Mouse (Mus musculus): ENCODE results near the gene Gpc3. TPM values are rescaled to one million over a fixed set of nuclear protein-coding genes. Genes with fewer than 3 reads are reported as not detected.
"Not testable (repeated sequence)": the region's sequence is repeated elsewhere in the genome, so short reads cannot be mapped to it uniquely, and the experiment has no call there.

Gpc3 gene
- polyA plus RNA-seq, 1 experiment = 1.0 TPM

DNA sequence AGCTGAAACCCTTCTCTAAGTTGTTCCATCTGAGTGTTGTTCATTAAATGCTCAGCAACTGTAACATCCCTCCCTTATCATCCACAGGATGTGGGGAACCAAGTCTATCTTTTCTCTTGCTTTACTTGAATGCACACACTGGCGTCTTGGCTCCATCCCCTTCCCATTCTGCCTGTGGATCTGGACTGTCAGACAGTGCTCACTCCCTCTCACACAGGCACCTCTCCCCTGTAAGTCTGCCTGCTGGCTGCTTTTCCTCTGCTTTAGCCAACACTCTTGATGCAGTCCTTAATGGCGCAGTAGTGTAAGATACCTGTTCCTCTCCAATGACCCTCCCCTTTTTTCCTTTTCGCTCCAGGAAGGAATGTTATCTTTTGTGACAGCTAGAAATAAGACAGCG lies 331.7 kb downstream of the Gpc3 start:
- Histone ChIP-seq H3K4me1 (ENCODE audit: control insufficient read depth, insufficient read depth, low read length) (no peaks in the 10 kb centered on the region), H3K36me3 (ENCODE audit: control insufficient read depth, insufficient read depth, low read length) (no peaks in the 10 kb centered on the region), H3K27ac (ENCODE audit: control insufficient read depth, insufficient read depth, low read depth, low read length) (no peak overlapping the region), H3K4me3 (ENCODE audit: control insufficient read depth, low read depth, low read length) (no peak overlapping the region), H3K27me3 (ENCODE audit: control insufficient read depth, insufficient read depth, low read length) (no peaks in the 10 kb centered on the region)
- TF ChIP-seq POLR2A (IDR thresholded peaks at IDR 0.05; ENCODE audit: control insufficient read depth, low read depth, low read length) (no peak), CTCF (IDR thresholded peaks at IDR 0.05; ENCODE audit: control insufficient read depth, insufficient read depth, insufficient replicate concordance, low read depth, low read length) (no peak)

DNA sequence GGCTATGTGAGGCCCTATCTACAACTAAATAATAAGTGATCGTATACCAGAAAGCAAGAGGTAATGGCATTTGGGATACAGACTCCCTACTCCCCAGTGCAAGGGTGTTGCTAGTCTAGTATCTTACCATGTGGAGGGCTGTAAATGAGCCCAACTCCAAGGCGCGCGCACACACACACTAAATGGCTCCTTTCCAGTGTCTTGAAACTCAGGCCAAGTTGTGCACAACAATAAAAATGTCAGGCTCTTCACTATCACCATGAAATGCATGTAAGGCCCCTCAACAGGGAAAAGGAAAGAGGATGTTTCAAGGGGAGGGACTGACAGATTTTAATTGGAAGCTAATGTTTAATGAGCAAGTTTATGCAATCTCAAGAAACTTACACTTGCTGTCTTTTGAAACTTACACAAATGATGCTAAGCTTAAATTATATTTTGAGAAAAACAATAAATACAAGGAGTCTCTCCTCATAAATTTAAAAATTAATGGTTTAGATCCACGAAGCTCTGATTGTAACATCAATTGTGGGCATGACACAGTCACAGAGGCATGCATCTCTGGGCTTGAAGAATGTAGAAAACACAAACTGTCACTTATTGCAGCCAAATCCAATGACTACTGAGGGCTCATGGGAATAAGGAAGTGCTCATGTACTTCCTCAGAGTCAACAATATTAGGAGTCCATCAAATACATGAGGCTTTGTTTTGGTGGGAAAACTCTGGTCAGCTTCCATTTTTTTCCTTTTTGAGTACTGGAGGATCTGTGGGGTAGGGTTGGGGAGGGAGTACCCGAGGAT lies 332.4 kb downstream of the Gpc3 start:
- H3K4me3 ChIP-seq (ENCODE audit: control insufficient read depth, low read depth, low read length) = no peak overlapping the region
- no peaks in the 10 kb centered on the region for H3K27me3 ChIP-seq (ENCODE audit: control insufficient read depth, insufficient read depth, low read length)
- no peaks in the 10 kb centered on the region for H3K36me3 ChIP-seq (ENCODE audit: control insufficient read depth, insufficient read depth, low read length)
- TF ChIP-seq POLR2A (IDR thresholded peaks at IDR 0.05; ENCODE audit: control insufficient read depth, low read depth, low read length) (no peak), CTCF (IDR thresholded peaks at IDR 0.05; ENCODE audit: control insufficient read depth, insufficient read depth, insufficient replicate concordance, low read depth, low read length) (no peak)
- H3K27ac ChIP-seq (ENCODE audit: control insufficient read depth, insufficient read depth, low read depth, low read length) = no peak overlapping the region
- H3K4me1 ChIP-seq (ENCODE audit: control insufficient read depth, insufficient read depth, low read length) = no peaks in the 10 kb centered on the region

DNA sequence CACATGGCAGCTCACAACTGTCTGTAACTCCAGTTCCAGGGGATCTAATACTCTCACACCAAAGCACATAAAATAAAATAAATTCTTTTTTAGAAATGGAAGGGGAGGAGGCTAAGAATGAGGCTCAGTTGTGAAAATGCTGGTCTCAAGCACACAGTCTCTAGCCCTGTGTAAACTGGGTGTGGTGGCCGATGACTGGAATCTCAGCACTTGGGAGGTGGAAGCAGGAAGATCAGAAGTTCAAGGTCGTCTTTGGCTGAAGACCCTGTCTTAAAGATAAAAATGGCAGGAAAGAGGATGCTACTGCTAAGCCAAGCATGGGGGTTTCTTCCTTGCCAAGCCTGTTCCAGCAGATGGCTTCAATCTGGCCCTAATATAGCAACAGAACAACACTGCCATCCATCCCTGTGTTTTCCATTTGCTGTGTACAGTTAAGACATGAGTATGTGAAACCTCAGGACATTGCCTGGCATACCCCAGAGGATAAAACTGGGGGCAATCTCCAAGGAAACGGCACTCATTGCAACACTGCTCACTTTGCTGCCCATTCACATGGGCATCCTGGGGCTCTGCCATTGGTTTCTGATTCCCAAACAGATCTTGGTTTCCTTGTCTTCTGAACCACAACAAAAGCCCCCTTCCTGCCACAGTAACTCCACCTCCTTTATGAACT lies 334.9 kb downstream of the Gpc3 start:
- Histone ChIP-seq H3K4me1 (ENCODE audit: control insufficient read depth, insufficient read depth, low read length) (no peaks in the 10 kb centered on the region), H3K4me3 (ENCODE audit: control insufficient read depth, low read depth, low read length) (no peak overlapping the region), H3K36me3 (ENCODE audit: control insufficient read depth, insufficient read depth, low read length) (no peaks in the 10 kb centered on the region), H3K27ac (ENCODE audit: control insufficient read depth, insufficient read depth, low read depth, low read length) (no peak overlapping the region), H3K27me3 (ENCODE audit: control insufficient read depth, insufficient read depth, low read length) (no peaks in the 10 kb centered on the region)
- TF ChIP-seq POLR2A (IDR thresholded peaks at IDR 0.05; ENCODE audit: control insufficient read depth, low read depth, low read length) (no peak), CTCF (IDR thresholded peaks at IDR 0.05; ENCODE audit: control insufficient read depth, insufficient read depth, insufficient replicate concordance, low read depth, low read length) (no peak)

- no peak overlapping the region for H3K27ac ChIP-seq (ENCODE audit: control insufficient read depth, insufficient read depth, low read depth, low read length)
- H3K27me3 ChIP-seq (ENCODE audit: control insufficient read depth, insufficient read depth, low read length) = no peaks in the 10 kb centered on the region
- H3K4me1 ChIP-seq (ENCODE audit: control insufficient read depth, insufficient read depth, low read length) = no peaks in the 10 kb centered on the region
- H3K36me3 ChIP-seq (ENCODE audit: control insufficient read depth, insufficient read depth, low read length) = no peaks in the 10 kb centered on the region
- TF ChIP-seq POLR2A (IDR thresholded peaks at IDR 0.05; ENCODE audit: control insufficient read depth, low read depth, low read length) = no peak
- no peak for TF ChIP-seq CTCF (IDR thresholded peaks at IDR 0.05; ENCODE audit: control insufficient read depth, insufficient read depth, insufficient replicate concordance, low read depth, low read length)
- H3K4me3 ChIP-seq (ENCODE audit: control insufficient read depth, low read depth, low read length) = no peak overlapping the region
Measured at GRCm38 (mm10) chrX:52277599-52277998, 336.2 kb downstream of the Gpc3 start.

DNA sequence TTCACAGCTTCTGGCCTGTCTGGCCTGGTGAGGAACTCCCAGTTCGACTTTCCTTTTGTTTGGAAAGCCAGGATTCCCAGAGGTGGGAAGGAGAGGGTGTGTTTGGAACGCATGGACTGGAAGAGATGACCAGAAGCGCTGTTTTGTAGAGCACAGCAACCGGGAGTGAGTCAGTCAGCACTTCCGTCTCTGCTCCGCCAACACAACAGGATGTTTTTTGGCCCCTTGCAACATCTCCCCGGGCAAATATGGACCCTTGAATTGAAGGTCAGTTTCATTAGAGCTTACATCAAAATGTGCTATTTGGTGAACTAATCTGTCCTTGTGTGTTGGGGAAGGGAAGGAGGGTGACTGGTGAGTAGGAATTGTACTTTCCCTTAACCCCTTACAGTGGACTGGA lies 340.7 kb downstream of the Gpc3 start:
- Histone ChIP-seq H3K27me3 (ENCODE audit: control insufficient read depth, insufficient read depth, low read length) (no peaks in the 10 kb centered on the region), H3K27ac (ENCODE audit: control insufficient read depth, insufficient read depth, low read depth, low read length) (no peak overlapping the region), H3K4me1 (ENCODE audit: control insufficient read depth, insufficient read depth, low read length) (no peaks in the 10 kb centered on the region), H3K4me3 (ENCODE audit: control insufficient read depth, low read depth, low read length) (no peak overlapping the region), H3K36me3 (ENCODE audit: control insufficient read depth, insufficient read depth, low read length) (no peaks in the 10 kb centered on the region)
- TF ChIP-seq POLR2A (IDR thresholded peaks at IDR 0.05; ENCODE audit: control insufficient read depth, low read depth, low read length) (no peak), CTCF (IDR thresholded peaks at IDR 0.05; ENCODE audit: control insufficient read depth, insufficient read depth, insufficient replicate concordance, low read depth, low read length) (no peak)

GRCm38 (mm10) chrX:52261991-52262390 lies 351.8 kb downstream of the Gpc3 start:
- TF ChIP-seq POLR2A (IDR thresholded peaks at IDR 0.05; ENCODE audit: control insufficient read depth, low read depth, low read length) = no peak
- TF ChIP-seq CTCF (IDR thresholded peaks at IDR 0.05; ENCODE audit: control insufficient read depth, insufficient read depth, insufficient replicate concordance, low read depth, low read length) = no peak
- Histone ChIP-seq H3K27ac (ENCODE audit: control insufficient read depth, insufficient read depth, low read depth, low read length) (no peak overlapping the region), H3K36me3 (ENCODE audit: control insufficient read depth, insufficient read depth, low read length) (no peaks in the 10 kb centered on the region), H3K27me3 (ENCODE audit: control insufficient read depth, insufficient read depth, low read length) (no peaks in the 10 kb centered on the region), H3K4me3 (ENCODE audit: control insufficient read depth, low read depth, low read length) (no peak overlapping the region), H3K4me1 (ENCODE audit: control insufficient read depth, insufficient read depth, low read length) (no peaks in the 10 kb centered on the region; the same call in 1 of the 2 replicates)

GRCm38 (mm10) chrX:52261546-52261945 lies 352.2 kb downstream of the Gpc3 start:
- Histone ChIP-seq H3K4me3 (ENCODE audit: control insufficient read depth, low read depth, low read length) (no peak overlapping the region), H3K27me3 (ENCODE audit: control insufficient read depth, insufficient read depth, low read length) (no peaks in the 10 kb centered on the region)

DNA sequence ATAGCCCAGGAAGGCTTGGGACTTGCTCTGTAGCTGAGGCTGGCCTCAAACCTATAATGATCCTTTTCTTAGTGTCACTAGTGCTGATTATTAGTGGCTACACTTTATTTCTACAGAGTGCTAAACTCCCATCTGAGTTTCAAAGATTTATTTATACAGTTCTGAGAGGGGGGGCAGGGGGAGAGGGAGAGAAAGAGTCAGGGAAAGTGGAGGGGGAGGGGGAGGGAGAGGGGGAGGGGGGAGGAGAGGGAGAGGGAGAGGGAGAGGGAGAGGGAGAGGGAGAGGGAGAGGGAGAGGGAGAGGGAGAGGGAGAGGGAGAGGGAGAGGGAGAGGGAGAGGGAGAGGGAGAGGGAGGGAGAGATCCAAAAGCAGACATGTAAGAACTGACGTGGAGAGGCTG lies 354.0 kb downstream of the Gpc3 start:
- H3K4me1 ChIP-seq (ENCODE audit: control insufficient read depth, insufficient read depth, low read length); H3K27me3 ChIP-seq (ENCODE audit: control insufficient read depth, insufficient read depth, low read length); H3K36me3 ChIP-seq (ENCODE audit: control insufficient read depth, insufficient read depth, low read length); H3K4me3 ChIP-seq (ENCODE audit: control insufficient read depth, low read depth, low read length); H3K27ac ChIP-seq (ENCODE audit: control insufficient read depth, insufficient read depth, low read depth, low read length): not testable (repeated sequence)

More at GRCm38 (mm10) chrX:52261546-52261945, 352.2 kb downstream of the Gpc3 start:
- Histone ChIP-seq H3K4me1 (ENCODE audit: control insufficient read depth, insufficient read depth, low read length) (no peaks in the 10 kb centered on the region; the same call in 1 of the 2 replicates), H3K27ac (ENCODE audit: control insufficient read depth, insufficient read depth, low read depth, low read length) (no peak overlapping the region), H3K36me3 (ENCODE audit: control insufficient read depth, insufficient read depth, low read length) (no peaks in the 10 kb centered on the region)
- TF ChIP-seq POLR2A (IDR thresholded peaks at IDR 0.05; ENCODE audit: control insufficient read depth, low read depth, low read length) (no peak), CTCF (IDR thresholded peaks at IDR 0.05; ENCODE audit: control insufficient read depth, insufficient read depth, insufficient replicate concordance, low read depth, low read length) (no peak)

Data from testis, adult 2 months (tissue).